Mouse (Mus musculus): ENCODE measurements around the gene Mt4.
A peak's percentile ranks its signal among the peaks of the same experiment; 100 is the strongest.

Mt4 gene

GRCm38 (mm10) chr8:94178857-94179712 is 42.1 kb downstream of the Mt4 start, which contains the start of gene Mt1:
Gene Mt1, plus strand, starts transcription at chr8:94179082.
- peak; percentile 71 to 82 for DNase-seq (ENCODE audit: low spot score in 2 of 2)

GRCm38 (mm10) chr8:94179713-94180560 is 42.9 kb downstream of the Mt4 start:
- DNase-seq (ENCODE audit: low spot score in 2 of 2) = no peak

- no peak for DNase-seq (ENCODE audit: low spot score in 2 of 2)
Measured at GRCm38 (mm10) chr8:94180561-94180908, 43.5 kb downstream of the Mt4 start.

- DNase-seq (ENCODE audit: low spot score in 2 of 2) = no peak
Measured at GRCm38 (mm10) chr8:94182055-94182929, 45.3 kb downstream of the Mt4 start.

- DNase-seq (ENCODE audit: low spot score in 2 of 2) = peak; percentile 49 to 73
Measured at GRCm38 (mm10) chr8:94183117-94183516, 46.1 kb downstream of the Mt4 start.

GRCm38 (mm10) chr8:94184357-94184843 is 47.4 kb downstream of the Mt4 start:
- no peak for DNase-seq (ENCODE audit: low spot score in 2 of 2)

- no peak for DNase-seq (ENCODE audit: low spot score in 2 of 2)
Measured at GRCm38 (mm10) chr8:94185791-94186190, 48.8 kb downstream of the Mt4 start.

- DNase-seq (ENCODE audit: low spot score in 2 of 2) = peak; percentile 68 to 79
Measured at GRCm38 (mm10) chr8:94186542-94186941, 49.5 kb downstream of the Mt4 start.

- DNase-seq (ENCODE audit: low spot score in 2 of 2) = peak in 1 of 2 experiments; percentile 7
Measured at GRCm38 (mm10) chr8:94187290-94188002, 50.4 kb downstream of the Mt4 start.
